Mouse (Mus musculus) limb, embryonic 15.5 days (tissue): ENCODE measurements around the gene Junb. TPM values are rescaled to one million over a fixed set of nuclear protein-coding genes. Genes with fewer than 3 reads are reported as not detected.
A peak's percentile ranks its signal among the peaks of the same experiment; 100 is the strongest.

Experiments
- ATAC-seq: fragments of 200-750 bp; cut with Nextera tagmentation; 2 replicates; pipeline ENCODE4 v1.8.0; 2017; ENCODE audit warnings: low read depth, moderate TSS enrichment; ENCODE audit not compliant: insufficient number of reproducible peaks, low FRiP score, low TSS enrichment
- H3K27ac ChIP-seq: fragments of 300-500 bp; sonication (generic); 2 replicates; pipeline ENCODE4 v1.5.1; 2015; ENCODE audit warnings: moderate library complexity, mild to moderate bottlenecking, inconsistent platforms
- H3K27me3 ChIP-seq: fragments of 300-500 bp; sonication (generic); 2 replicates; pipeline ENCODE4 v1.6.1; 2015; ENCODE audit warnings: inconsistent platforms
- H3K36me3 ChIP-seq: fragments of 300-500 bp; sonication (generic); 2 replicates; pipeline ENCODE4 v1.6.1; 2015; ENCODE audit warnings: inconsistent platforms
- H3K4me1 ChIP-seq: fragments of 300-500 bp; sonication (generic); 2 replicates; pipeline ENCODE4 v1.6.1; 2015; ENCODE audit warnings: inconsistent platforms
- H3K4me2 ChIP-seq: fragments of 300-500 bp; sonication (generic); 2 replicates; pipeline ENCODE4 v1.6.1; 2015; ENCODE audit warnings: mild to moderate bottlenecking, inconsistent platforms
- H3K4me3 ChIP-seq: fragments of 300-500 bp; sonication (generic); 2 replicates; pipeline ENCODE4 v1.5.1; 2015; ENCODE audit warnings: mild to moderate bottlenecking, inconsistent platforms
- H3K9ac ChIP-seq: fragments of 300-500 bp; sonication (generic); 2 replicates; pipeline ENCODE4 v1.6.1; 2015; ENCODE audit warnings: inconsistent platforms
- H3K9me3 ChIP-seq: fragments of 300-500 bp; sonication (generic); 2 replicates; pipeline ENCODE4 v1.6.1; 2016; ENCODE audit warnings: inconsistent platforms
- WGBS: fragments of 180-500 bp; shearing (Covaris S2); methylation state at CpG from one replicate; pipeline ENCODE4 v1.1.7; 2015; 5-methylcytosine and 5-hydroxymethylcytosine counted together
- polyA plus RNA-seq: library from polyadenylated mRNA; unstranded; fragments of >200 nt; fragmentation: Nextera tagmentation; extraction: Ambion mirVana; gene quantifications from 2 replicates; pipeline ENCODE4 v1.2.1, GENCODE M21; 2015

The Junb gene
- polyA plus RNA-seq, 1 experiment from 2014 or later = 30.4 TPM

DNA sequence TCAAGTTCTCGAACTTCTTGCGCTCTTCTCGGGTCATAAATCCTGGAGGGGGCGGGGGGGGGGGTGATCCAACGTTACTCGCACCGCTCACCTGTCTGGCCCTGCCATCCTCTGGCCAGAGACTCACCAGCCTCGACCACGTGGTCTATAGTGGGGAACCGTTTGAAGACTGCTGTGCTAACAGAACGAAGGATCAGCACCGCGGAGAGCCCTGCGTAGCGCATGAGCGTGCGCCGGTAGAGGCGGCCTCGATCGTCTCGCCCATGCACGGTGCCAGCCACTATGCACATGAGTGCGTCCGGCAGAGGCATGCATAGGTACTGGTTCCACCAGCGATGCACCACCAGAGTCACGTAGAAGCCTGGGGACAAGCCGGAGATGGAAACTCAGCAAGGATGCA, 32.7 kb upstream of the Junb start:
- Histone ChIP-seq H3K4me3 (no peak overlapping the region), H3K27ac (no peak overlapping the region), H3K36me3 (no peaks in the 10 kb centered on the region), H3K9ac (no peak overlapping the region), H3K27me3 (peaks cover 70% of the 10 kb centered on the region), H3K9me3 (no peaks in the 10 kb centered on the region), H3K4me1 (peaks cover 9% of the 10 kb centered on the region), H3K4me2 (no peak overlapping the region)
- ATAC-seq = no peak
- 14% methylated on average over 28 of the region's 28 CpGs for WGBS

DNA sequence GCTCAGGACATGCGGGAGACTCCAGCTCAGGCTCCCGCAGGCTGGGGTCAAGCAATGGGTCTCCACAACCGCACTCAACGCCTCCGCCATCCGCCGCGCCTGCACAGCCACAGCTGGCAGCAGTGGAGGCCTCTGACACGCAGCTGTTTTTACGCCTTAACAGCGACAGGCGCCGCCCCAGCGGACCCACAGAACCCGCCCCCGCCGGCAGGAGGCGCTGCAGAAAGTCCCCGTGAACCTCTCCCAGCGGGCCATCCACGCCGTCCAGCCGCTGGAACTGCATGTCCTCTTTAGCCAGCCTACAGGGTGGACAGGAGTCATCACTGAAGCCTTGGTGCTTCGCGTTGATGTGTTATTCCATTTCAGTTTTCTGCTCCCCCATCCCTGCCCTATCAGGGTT, 29.2 kb upstream of the Junb start:
- no peaks in the 10 kb centered on the region for H3K36me3 ChIP-seq
- H3K4me2 ChIP-seq = no peak overlapping the region
- H3K27ac ChIP-seq = no peak overlapping the region
- H3K27me3 ChIP-seq = peaks cover 49% of the 10 kb centered on the region
- H3K9ac ChIP-seq = no peak overlapping the region
- H3K9me3 ChIP-seq = no peaks in the 10 kb centered on the region
- 12% methylated on average over 25 of the region's 25 CpGs for WGBS
- H3K4me1 ChIP-seq = 0 out of 2 replicates have a peak, but pooled peaks cover 4% of the 10 kb centered on the region
- no peak overlapping the region for H3K4me3 ChIP-seq
- ATAC-seq = no peak

DNA sequence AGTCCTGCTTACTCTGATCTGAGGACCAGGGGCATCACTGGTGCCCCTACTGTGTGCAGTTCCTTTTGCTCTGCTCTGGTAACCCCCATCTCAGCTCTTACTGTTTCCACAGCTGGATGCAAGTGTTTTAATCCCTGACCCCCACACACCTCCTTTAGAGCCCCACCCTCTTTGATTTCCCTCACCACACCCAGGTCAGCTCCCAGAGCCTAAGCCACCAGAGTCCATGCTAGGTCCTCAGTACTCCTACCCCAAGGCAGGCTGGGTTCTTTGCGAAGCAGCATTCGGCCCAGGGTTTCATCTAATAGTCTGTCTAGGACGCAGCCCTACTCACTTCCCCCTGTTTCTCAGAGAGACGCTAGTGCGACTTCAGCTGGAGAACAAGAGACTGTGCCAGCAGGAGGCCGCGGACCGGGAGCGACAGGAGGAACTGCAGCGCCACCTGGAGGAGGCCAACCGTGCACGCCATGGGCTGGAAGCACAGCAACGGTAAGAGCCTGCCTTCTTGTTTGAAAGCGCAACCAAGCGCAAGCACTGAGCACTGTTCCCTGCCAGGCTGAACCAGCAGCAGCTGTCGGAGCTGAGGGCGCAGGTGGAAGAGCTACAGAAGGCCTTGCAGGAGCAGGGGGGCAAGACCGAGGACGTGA, 19.3 kb upstream of the Junb start:
- H3K4me2 ChIP-seq = peak overlapping the region; percentile 17; the same call in 1 of the 2 replicates
- H3K27ac ChIP-seq = no peak overlapping the region

DNA sequence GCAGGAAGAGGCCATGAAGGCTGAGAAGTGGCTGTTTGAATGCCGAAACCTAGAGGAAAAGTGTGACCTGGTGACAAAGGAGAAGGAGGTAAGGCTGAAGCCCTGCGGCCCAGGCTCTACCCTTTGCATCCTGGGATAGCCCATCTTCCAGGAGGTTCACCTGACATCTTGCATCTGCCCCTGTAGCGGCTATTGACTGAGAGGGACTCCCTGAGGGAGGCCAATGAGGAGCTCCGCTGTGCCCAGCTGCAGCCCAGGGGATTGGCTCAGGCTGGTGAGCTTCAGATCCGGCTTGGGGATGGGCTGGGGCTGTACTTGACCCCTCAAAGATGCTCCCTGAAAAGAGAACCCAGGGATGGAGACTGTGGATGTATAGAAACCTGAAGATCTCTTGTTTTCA, 18.5 kb upstream of the Junb start:
- Histone ChIP-seq H3K27ac (no peak overlapping the region), H3K4me1 (peaks cover 16% of the 10 kb centered on the region), H3K9me3 (no peaks in the 10 kb centered on the region), H3K9ac (no peak overlapping the region), H3K27me3 (peaks cover 20% of the 10 kb centered on the region), H3K4me3 (no peak overlapping the region), H3K36me3 (peaks cover 4% of the 10 kb centered on the region; the same call in 1 of the 2 replicates), H3K4me2 (no peak overlapping the region)
- no peak for ATAC-seq
- WGBS = 81% methylated on average over 5 of the region's 5 CpGs

More for the DNA sequence above, 19.3 kb upstream of the Junb start:
- no peak overlapping the region for H3K9ac ChIP-seq
- peaks cover 20% of the 10 kb centered on the region for H3K27me3 ChIP-seq
- H3K4me3 ChIP-seq = no peak overlapping the region
- no peaks in the 10 kb centered on the region for H3K9me3 ChIP-seq
- H3K4me1 ChIP-seq = peaks cover 16% of the 10 kb centered on the region
- WGBS = 6% methylated on average over 19 of the region's 19 CpGs
- ATAC-seq = peak; percentile 31; the same call in 1 of the 2 replicates
- peaks cover 4% of the 10 kb centered on the region; the same call in 1 of the 2 replicates for H3K36me3 ChIP-seq

DNA sequence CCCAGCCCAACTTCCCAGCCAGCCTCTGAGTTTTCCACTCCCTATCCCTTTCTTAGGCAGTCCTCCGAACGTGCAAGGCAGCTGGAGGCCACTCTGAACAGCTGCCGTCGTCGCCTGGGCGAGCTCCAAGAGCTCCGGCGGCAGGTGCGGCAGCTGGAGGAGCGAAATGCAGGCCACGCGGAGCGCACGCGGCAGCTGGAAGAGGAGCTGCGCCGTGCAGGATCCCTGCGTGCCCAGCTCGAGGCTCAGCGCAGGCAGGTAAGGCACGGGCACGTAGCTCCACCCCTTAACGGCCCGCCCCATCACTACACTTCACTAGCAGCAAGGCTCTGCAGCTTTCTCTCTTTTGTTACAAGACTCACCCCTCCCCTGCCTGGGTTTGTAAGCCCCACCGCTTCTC, 17.2 kb upstream of the Junb start:
- Histone ChIP-seq H3K27me3 (peaks cover 20% of the 10 kb centered on the region), H3K27ac (no peak overlapping the region), H3K9me3 (no peaks in the 10 kb centered on the region), H3K4me1 (peaks cover 22% of the 10 kb centered on the region), H3K4me2 (0 out of 2 replicates have a peak overlapping the region, but pooled peaks have one; percentile 0), H3K9ac (no peak overlapping the region), H3K4me3 (no peak overlapping the region), H3K36me3 (peaks cover 4% of the 10 kb centered on the region; the same call in 1 of the 2 replicates)
- 32% methylated on average over 25 of the region's 25 CpGs for WGBS
- ATAC-seq = no peak

DNA sequence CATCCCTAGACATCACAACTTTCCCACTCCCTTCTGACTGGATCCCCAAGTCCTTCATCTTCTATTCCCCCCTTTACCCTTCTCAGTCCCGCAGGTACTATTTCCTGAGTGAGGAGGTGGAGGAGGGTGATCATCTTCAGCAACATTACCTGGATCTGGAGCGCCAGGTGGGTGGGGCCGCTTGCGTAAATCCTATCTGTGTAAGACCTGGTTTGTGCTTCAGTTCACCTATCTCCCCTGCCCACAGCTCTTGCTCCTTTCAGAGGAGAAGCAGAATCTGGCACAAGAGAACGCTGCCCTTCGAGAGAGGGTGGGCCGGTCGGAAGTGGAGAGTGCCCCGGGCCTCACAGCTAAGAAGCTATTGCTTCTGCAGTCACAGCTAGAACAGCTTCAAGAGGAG, 15.9 kb upstream of the Junb start:
- WGBS = 91% methylated on average over 9 of the region's 9 CpGs
- no peak for ATAC-seq
- H3K27me3 ChIP-seq = peaks cover 20% of the 10 kb centered on the region
- no peak overlapping the region for H3K9ac ChIP-seq
- peaks cover 4% of the 10 kb centered on the region; the same call in 1 of the 2 replicates for H3K36me3 ChIP-seq
- H3K9me3 ChIP-seq = no peaks in the 10 kb centered on the region
- no peak overlapping the region for H3K4me2 ChIP-seq
- H3K4me1 ChIP-seq = peaks cover 28% of the 10 kb centered on the region
- no peak overlapping the region for H3K27ac ChIP-seq
- H3K4me3 ChIP-seq = no peak overlapping the region

DNA sequence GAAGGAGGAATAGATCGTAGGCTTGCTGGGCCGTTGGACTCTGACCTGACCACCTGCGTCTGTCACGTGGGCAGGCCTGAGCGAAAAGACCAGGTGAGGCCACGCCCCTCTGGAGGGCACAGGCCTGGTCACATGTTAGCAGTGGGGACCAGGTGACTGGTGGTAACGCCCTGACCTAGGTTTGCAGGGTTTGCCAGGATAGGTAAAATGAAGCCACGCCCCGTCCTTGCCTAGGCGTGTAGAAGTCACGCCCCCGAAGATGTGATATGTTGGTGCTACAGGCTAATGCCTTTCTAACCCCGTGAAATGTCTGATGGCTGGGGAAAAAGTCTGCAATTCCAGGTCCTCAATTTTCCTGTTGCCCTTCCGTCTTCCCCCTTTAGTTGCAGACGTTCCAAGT, 12.3 kb upstream of the Junb start:
- peaks cover 17% of the 10 kb centered on the region for H3K27me3 ChIP-seq
- 3% methylated on average over 15 of the region's 15 CpGs for WGBS

DNA sequence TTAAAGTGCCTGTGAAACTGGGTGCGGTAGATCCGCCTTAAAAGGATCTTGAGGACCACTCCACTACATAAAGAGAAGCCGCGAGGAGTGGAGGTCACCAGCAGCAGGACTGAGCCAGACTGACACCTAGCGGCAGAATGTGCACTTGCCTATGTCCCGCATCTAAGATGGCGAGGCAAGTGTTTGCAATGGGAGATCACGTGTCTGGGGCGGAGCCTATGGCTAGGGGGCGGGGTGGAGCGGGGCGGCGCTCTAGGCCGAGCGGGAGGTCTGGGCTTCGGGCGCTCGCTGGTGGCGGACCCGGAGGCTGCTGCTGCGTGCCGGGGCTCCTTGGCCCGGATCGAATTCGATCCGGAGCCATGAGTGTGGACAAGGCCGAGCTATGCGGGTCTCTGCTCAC, 11.8 kb upstream of the Junb start, which contains the start of gene Hook2:
Gene Hook2, plus strand, starts transcription at position 255 of the 400 bp plus-strand sequence.
- no peaks in the 10 kb centered on the region for H3K9me3 ChIP-seq
- peak within 1 kb of the TSS; percentile 58 for H3K9ac ChIP-seq
- peaks cover 15% of the 10 kb centered on the region for H3K27me3 ChIP-seq
- peak within 1 kb of the TSS; percentile 91 for H3K4me2 ChIP-seq
- H3K4me1 ChIP-seq = peaks cover 26% of the 10 kb centered on the region
- peak within 1 kb of the TSS; percentile 84 for H3K27ac ChIP-seq
- peak within 1 kb of the TSS; percentile 61 for H3K4me3 ChIP-seq
- ATAC-seq = peak; percentile 87
- 0% methylated on average over 28 of the region's 28 CpGs for WGBS
- H3K36me3 ChIP-seq = peaks cover 4% of the 10 kb centered on the region; the same call in 1 of the 2 replicates

More for the DNA sequence above, 12.3 kb upstream of the Junb start:
- Histone ChIP-seq H3K9ac (peak overlapping the region; percentile 58), H3K4me2 (peak overlapping the region; percentile 91), H3K4me1 (peaks cover 25% of the 10 kb centered on the region), H3K9me3 (no peaks in the 10 kb centered on the region), H3K4me3 (peak overlapping the region; percentile 61), H3K27ac (peak overlapping the region; percentile 84), H3K36me3 (peaks cover 4% of the 10 kb centered on the region; the same call in 1 of the 2 replicates)
- peak; percentile 22; the same call in 1 of the 2 replicates for ATAC-seq

DNA sequence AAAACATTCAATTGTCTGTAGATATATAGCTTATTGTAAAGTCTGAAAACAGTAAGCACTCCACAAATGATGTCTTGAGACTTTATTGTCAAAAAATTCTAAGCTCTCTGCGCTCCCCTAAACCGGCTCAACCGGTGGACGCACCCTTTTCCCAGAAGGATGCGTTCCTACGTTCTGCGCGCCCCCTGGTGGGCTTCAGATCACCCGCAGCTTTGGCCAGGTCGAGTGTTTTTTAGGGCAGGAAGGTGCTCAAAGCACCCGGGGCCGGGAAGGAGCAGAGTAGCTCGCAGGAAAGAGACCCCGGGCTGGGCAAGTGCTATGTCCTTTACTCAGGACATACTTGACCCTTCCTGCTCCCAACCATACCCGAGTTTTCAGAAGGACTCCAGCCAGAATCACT, 11.3 kb upstream of the Junb start:
- Histone ChIP-seq H3K27me3 (peaks cover 10% of the 10 kb centered on the region), H3K4me3 (peak overlapping the region; percentile 61), H3K36me3 (peaks cover 2% of the 10 kb centered on the region; the same call in 1 of the 2 replicates), H3K27ac (peak overlapping the region; percentile 84), H3K4me2 (peak overlapping the region; percentile 91), H3K9ac (peak overlapping the region; percentile 52), H3K4me1 (peaks cover 31% of the 10 kb centered on the region), H3K9me3 (no peaks in the 10 kb centered on the region)
- peak; percentile 57 for ATAC-seq
- 0% methylated on average over 15 of the region's 15 CpGs for WGBS

DNA sequence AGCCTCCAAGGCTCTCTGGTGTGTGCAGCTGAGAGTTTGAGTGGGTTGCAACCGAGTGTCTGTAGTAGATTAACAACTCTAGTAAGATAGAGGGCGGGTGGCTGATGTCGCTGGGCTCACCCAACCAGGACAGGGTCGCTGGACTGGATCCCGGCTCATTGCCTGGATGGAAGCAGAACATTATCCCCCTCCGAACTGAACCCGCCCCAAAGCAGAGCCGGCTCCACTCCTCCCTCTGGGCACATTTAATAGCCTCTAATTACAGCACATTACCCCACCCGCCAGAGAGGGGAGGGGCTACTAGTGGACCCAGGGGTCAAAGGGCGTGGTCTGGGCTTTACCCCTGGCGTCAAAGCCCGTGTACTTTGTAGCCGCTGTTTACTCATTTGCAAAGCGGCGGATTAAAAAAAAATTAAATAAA, 10.8 kb upstream of the Junb start:
- Histone ChIP-seq H3K27ac (0 out of 2 replicates have a peak overlapping the region, but pooled peaks have one; percentile 33), H3K36me3 (no peaks in the 10 kb centered on the region), H3K4me3 (peak overlapping the region; percentile 7; the same call in 1 of the 2 replicates), H3K9ac (no peak overlapping the region), H3K4me2 (peak overlapping the region; percentile 91), H3K9me3 (no peaks in the 10 kb centered on the region), H3K4me1 (peaks cover 36% of the 10 kb centered on the region), H3K27me3 (peaks cover 5% of the 10 kb centered on the region; the same call in 1 of the 2 replicates)
- WGBS = 1% methylated on average over 15 of the region's 15 CpGs
- ATAC-seq = no peak

DNA sequence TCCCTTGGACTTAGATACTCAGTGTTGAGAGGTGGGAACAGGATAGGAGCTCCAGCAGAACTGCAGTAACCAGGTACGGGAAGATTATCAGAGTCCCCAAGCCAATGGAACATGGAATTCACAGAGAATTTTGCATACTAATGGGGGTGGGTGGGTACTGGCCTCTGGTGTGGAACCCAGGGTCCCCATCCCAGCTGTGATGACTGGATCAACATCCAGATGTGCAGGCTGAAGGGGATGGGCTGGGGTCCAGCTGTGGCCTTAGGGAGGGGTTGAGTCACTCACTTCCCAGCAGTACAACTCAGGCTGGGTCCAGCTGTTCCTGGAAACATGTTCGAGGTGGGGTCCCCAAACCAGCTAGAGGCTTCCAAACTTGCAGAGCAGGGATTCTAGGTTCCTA, 9.4 kb upstream of the Junb start:
- H3K9me3 ChIP-seq = no peaks in the 10 kb centered on the region
- WGBS = 64% methylated on average over 2 of the region's 2 CpGs

DNA sequence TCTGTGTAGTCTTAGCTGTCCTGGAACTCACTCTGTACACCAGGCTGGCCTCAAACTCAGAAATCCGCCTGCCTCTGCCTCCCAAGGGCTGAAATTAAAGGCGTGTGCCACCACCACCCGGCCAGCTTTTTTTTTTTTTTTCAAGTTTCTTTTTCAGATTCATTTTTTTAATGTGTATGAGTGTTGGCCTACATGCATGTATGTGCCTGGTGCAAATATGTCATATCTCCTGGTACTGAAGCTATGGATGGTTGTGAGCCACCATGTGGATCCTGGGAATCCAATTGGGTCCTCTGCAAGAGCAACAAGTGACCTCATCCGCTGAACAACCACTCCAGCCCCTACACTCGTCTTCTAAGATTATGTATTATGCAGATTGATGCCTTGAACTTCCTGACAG, 8.9 kb upstream of the Junb start:
- WGBS = 80% methylated on average over 5 of the region's 5 CpGs

More for the DNA sequence above, 9.4 kb upstream of the Junb start:
- no peak overlapping the region for H3K4me2 ChIP-seq
- no peaks in the 10 kb centered on the region for H3K36me3 ChIP-seq
- H3K4me3 ChIP-seq = no peak overlapping the region
- H3K9ac ChIP-seq = no peak overlapping the region
- no peak overlapping the region for H3K27ac ChIP-seq
- peaks cover 39% of the 10 kb centered on the region for H3K4me1 ChIP-seq
- no peak for ATAC-seq
- 0 out of 2 replicates have a peak, but pooled peaks cover 4% of the 10 kb centered on the region for H3K27me3 ChIP-seq

More for the DNA sequence above, 8.9 kb upstream of the Junb start:
- peaks cover 40% of the 10 kb centered on the region for H3K4me1 ChIP-seq
- no peak overlapping the region for H3K4me3 ChIP-seq
- no peak overlapping the region for H3K27ac ChIP-seq
- H3K27me3 ChIP-seq = 0 out of 2 replicates have a peak, but pooled peaks cover 4% of the 10 kb centered on the region
- no peak overlapping the region for H3K4me2 ChIP-seq
- H3K9me3 ChIP-seq = no peaks in the 10 kb centered on the region
- H3K9ac ChIP-seq = no peak overlapping the region
- H3K36me3 ChIP-seq = no peaks in the 10 kb centered on the region
- no peak for ATAC-seq
